Mouse (Mus musculus) CH12.LX (cell line): ENCODE data around the gene Ttc38.

Experiments
- CTCF ChIP-seq, 2 experiments: IDR thresholded peaks in 1 of 2; conservative IDR thresholded peaks in 1 of 2; 2 replicates each; pipeline ENCODE4 v1.5.1; 2011 to 2012; ENCODE audit warnings: low read depth in 2 of 2, low read length in 2 of 2, improper control_type of control experiment in 1 of 2, inconsistent platforms in 1 of 2, mild to moderate bottlenecking in 1 of 2, moderate library complexity in 1 of 2
- E2F4 ChIP-seq: IDR thresholded peaks from 2 replicates; pipeline ENCODE4 v1.6.1; 2011; ENCODE audit warnings: low read depth, low read length, improper control_type of control experiment; ENCODE audit not compliant: insufficient replicate concordance
- EP300 ChIP-seq: IDR thresholded peaks from 2 replicates; pipeline ENCODE4 v1.6.1; 2011; ENCODE audit warnings: low read length, improper control_type of control experiment
- JUND ChIP-seq: conservative IDR thresholded peaks from 2 replicates; pipeline ENCODE4 v1.6.1; 2011; ENCODE audit warnings: low read depth, low read length, improper control_type of control experiment
- MAX ChIP-seq: IDR thresholded peaks from 2 replicates; pipeline ENCODE4 v1.6.1; 2011; ENCODE audit warnings: low read length, improper control_type of control experiment
- MAZ ChIP-seq: IDR thresholded peaks from 2 replicates; pipeline ENCODE4 v1.6.1; 2012; ENCODE audit warnings: low read depth, mild to moderate bottlenecking, inconsistent platforms, low read length, improper control_type of control experiment, moderate library complexity
- NELFE ChIP-seq: IDR thresholded peaks from 2 replicates; pipeline ENCODE4 v1.6.1; 2011; ENCODE audit warnings: low read depth, low read length, improper control_type of control experiment
- POLR2A ChIP-seq: IDR thresholded peaks from 2 replicates; pipeline ENCODE4 v1.6.1; 2011; ENCODE audit warnings: low read depth, mild to moderate bottlenecking, improper control_type of control experiment, low read length
- TBP ChIP-seq: conservative IDR thresholded peaks from 2 replicates; pipeline ENCODE4 v1.6.1; 2011; ENCODE audit warnings: low read depth, low read length, improper control_type of control experiment
- TCF12 ChIP-seq: IDR thresholded peaks from 2 replicates; pipeline ENCODE4 v1.6.1; 2014; ENCODE audit warnings: low read depth, mild to moderate bottlenecking, inconsistent platforms, low read length, improper control_type of control experiment
- UBTF ChIP-seq: IDR thresholded peaks from 2 replicates; pipeline ENCODE4 v1.6.1; 2012; ENCODE audit warnings: low read depth, mild to moderate bottlenecking, inconsistent platforms, low read length, improper control_type of control experiment, moderate library complexity
- USF1 ChIP-seq: IDR thresholded peaks from 2 replicates; pipeline ENCODE4 v1.6.1; 2014; ENCODE audit warnings: low read depth, mild to moderate bottlenecking, inconsistent platforms, low read length, improper control_type of control experiment
- ZC3H11A ChIP-seq: IDR thresholded peaks from 2 replicates; pipeline ENCODE4 v1.6.1; 2012; ENCODE audit warnings: low read depth, mild to moderate bottlenecking, inconsistent platforms, low read length, improper control_type of control experiment
- ZNF384 ChIP-seq: IDR thresholded peaks from 2 replicates; pipeline ENCODE4 v1.6.1; 2012; ENCODE audit warnings: low read depth, low read length, improper control_type of control experiment, inconsistent platforms

DNA sequence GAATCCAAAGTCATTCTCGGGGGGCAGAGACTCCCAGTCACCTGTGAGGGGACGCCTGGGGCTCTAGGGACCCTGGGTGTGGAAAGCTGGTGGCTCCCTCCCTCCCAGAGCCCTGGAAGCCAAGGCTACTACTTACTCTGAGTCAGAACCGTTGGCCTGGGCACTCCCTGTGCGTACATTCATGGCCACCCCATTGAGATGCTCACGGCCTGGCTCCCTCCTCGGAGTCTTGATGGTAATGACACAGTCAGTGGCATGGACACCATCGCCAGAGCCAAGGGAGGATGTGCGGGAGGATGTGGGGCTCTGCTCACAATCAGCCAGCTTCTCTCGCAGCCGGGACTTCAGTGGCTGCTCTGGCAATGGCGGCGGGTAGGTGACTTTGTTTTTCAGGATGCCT, 68.7 kb downstream of the Ttc38 start:
- TF ChIP-seq UBTF (no peak), MAX (no peak), POLR2A (no peak), ZC3H11A (no peak), EP300 (no peak), USF1 (no peak), CTCF (conservative IDR thresholded peaks at IDR 0.05 in 1 of 2, IDR thresholded peaks at IDR 0.05 in 1 of 2; ENCODE audit: low read depth in 2 of 2, low read length in 2 of 2) (no peak), NELFE (no peak), JUND (no peak), MAZ (no peak), TBP (no peak), ZNF384 (no peak), E2F4 (no peak), TCF12 (no peak)
